Mouse (Mus musculus) liver (tissue): ENCODE results near the gene Slc24a3.

Experiments
- DNase-seq: peaks from one replicate; pipeline ENCODE4 v3.0.0-alpha.2; 2020; ENCODE audit warnings: mixed read lengths

Slc24a3 gene

DNA sequence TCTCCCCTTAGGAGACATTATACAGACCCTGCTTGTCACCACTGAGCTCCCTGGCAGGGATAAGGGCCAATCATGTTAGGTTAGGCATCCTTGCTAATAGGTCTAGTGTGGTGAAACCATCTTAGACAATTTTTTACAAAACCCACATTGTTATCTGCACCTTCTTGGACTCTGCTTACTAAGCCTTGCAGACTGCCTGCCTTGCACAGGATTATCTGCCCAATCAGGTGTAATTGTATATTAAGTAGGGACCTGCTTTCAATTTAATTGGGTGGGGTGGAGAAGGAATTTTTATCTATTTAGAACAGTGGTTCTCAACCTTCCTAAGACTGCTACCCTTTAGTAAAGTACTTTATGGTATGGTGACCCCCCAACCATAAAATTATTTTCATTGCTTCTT, 394.9 kb downstream of the Slc24a3 start:
- no peak for DNase-seq

DNA sequence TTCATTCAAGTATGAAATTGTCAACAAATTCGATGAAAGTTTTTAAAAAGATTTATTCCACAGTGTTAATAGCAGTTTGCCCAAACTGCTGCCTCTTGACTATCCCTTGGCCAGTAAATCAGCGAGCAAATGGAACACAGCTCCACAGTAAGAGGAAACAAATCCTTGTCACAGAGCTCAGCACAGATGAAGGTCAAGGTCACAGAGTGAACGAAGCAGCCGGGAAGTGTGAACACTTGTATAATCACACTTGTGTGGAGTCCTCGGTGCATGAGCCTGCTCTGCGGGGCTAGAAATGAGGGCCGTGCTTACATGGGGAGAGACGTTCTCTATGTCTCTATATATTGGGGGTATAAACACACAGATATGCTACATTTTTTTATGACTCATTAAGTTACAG, 397.0 kb downstream of the Slc24a3 start:
- no peak for DNase-seq

- DNase-seq, result no peak
Measured at GRCm38 (mm10) chr2:145566904-145567303, 399.4 kb downstream of the Slc24a3 start.

- no peak for DNase-seq
Measured at GRCm38 (mm10) chr2:145571943-145572342, 404.4 kb downstream of the Slc24a3 start.

GRCm38 (mm10) chr2:145574148-145574547, 406.6 kb downstream of the Slc24a3 start:
- no peak for DNase-seq

DNA sequence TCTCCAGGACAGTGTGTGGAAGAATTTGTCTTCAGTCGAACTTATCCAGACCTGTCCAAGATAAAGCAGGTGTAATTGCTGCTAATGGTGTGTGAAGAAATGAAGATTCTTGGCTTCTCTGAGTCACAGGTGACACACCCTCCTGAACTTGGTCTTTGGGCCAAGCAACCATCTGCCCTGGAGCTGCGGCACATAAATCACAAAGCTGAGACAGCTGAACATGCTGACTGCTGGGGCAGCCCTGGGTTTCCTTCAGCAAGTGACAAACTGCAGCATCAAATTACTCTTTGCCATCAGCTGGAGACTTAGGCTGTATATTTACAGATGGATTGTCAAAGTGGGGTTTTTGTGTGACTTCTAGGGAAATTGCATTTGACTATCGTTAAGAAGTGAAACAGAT, 415.5 kb downstream of the Slc24a3 start:
- DNase-seq, result no peak

DNA sequence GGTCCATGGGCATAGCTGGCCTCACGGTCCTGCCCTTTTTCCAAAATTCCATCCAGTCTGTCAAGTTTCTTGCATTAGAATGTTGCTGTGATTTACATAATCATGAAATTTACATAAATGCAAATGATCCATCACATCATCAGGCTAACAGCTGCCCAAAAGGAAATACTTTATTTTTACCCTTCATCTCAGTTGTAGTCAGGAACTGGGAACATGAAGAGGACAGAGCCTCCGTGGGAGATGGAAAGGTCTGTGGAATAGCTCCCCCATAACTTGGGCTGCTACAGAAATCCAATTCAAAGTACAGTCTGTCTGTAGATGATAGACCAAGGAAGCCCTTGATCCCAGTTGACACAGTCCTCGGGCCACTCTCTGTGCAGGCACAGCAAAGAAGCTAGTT, 417.9 kb downstream of the Slc24a3 start:
- DNase-seq, result no peak

GRCm38 (mm10) chr2:145588009-145588737, 420.6 kb downstream of the Slc24a3 start:
- peak; percentile 17 for DNase-seq

DNA sequence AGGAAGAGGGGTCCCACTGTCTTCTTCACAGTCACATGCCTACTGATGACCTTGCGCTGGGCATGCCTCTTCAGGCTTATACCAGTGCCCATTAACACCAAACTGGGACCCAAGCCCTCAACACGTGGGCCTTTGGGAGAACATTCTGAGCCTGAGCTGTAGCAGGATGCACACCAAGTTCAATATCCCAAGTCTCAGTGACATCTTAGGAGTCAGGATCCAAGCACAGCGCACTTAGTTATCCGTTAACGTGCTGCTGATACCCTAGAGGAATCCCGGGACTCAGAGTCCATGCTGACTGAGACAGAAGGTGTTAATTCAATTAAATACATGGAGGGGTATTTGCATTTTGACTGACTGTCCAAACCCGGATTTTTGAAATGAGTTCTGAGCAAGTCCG, 424.3 kb downstream of the Slc24a3 start:
- no peak for DNase-seq

DNA sequence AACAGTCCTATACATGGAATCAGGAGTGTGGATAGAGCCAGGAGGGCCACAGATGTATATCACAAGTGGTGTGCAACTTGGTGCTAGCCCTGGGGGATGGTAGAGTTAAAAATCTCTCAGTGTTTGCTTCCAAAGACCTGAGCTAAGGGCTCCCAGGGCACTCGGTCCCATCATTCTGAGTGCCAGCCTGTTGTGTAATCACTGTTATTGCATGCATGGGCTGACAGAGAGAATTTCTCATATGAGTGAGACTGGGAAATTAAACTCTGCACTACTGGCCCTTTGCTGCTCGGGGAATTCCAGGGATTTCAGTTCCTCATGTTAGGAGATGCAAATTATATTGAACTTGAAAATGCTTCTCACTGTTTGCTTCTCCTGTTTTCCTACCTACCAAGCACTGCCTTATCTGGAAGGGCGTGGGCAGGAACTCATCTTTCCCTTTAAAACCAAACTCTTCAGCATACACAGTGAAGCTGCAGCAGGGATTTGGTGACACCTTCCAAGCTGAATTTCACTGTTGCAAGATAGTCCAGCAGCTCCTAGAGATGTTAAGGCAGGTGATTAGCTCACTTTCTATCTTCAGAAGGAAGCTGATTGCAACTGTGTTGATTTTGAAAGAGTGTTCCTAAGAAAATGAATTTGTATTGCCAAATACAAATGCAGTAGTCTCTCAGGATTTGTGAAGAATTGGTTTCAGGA, 426.2 kb downstream of the Slc24a3 start:
- DNase-seq, result no peak

GRCm38 (mm10) chr2:145597866-145598265, 430.3 kb downstream of the Slc24a3 start:
- no peak for DNase-seq

DNA sequence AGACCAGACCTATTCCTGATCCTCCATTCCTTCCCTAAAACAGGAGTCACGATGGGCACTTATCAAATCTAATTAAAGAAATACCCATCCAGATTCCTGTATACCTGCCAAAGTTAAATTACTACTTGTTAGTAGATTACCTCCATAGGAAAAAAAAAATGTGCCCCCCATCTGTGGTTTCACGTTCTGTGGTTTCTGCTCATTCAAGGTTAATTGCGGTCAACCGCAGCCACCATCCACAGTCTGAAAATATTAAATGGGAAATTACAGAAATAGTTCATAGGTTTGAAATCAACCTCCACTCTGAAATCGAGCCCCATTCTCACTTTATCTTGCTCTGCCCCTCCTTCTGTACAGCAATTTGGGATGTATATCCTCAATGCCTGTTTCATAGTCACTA, 440.3 kb downstream of the Slc24a3 start:
- no peak for DNase-seq

DNA sequence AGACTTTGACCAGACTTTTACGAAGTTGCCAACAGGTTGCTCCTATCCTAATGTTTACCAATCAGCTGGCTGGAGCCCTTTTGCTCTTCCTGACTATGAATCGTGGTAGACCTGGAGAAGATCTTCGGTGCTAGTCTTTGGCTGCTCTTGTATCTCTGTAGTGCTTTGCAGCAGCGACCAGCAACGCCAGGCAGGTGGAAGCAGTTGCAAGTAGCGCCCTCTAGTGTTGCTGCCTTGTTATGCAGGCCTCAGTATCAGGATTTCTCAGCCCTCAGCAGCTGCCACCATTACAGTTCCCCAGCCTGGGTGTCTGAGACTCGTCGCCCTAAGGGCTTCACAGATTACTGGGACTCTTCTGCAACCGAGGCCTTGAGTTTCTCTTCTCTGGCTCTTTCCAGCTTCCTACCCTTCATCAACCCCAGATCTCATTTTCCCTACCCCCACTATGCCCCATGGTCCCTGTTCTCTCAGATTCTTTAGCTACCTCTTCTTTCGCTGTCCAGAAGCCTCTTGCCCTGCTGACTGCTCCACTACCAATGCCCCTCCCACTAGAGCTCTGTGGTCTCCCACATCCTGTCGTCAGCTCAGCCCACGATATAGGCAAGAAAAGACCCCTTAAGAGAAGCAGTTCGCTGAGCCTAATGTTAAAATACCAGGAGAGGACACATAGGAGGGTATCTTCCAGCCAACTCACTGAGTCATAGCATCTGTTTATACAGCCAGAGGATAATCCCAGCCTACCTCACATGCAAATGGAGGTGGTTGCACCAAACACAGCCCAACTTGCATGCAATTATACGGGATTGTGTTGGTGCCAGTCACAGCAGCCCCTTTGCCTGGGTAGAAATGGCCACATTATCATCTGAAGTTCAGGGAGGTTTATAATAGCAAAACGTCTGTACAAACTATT, 443.5 kb downstream of the Slc24a3 start:
- peak; percentile 57 for DNase-seq

DNA sequence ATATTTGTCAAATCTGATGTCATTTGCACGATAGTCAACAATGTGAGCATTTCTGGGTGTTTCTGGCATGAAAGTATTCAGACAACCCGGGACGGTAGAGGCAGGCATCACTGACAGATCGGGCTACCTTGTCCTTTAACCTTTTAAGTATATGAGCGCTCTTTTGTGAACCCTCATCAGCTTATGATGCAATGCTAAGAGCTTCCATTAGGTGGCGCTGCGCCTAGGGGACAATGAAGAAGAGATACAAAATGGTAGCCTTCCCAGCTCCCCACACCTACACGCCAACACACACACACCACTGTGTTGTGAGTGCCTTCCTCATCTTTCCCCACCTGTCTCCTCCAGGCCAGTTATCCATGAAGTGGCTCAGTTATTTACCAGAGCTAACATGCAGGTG, 445.4 kb downstream of the Slc24a3 start:
- peak; percentile 12 for DNase-seq

DNA sequence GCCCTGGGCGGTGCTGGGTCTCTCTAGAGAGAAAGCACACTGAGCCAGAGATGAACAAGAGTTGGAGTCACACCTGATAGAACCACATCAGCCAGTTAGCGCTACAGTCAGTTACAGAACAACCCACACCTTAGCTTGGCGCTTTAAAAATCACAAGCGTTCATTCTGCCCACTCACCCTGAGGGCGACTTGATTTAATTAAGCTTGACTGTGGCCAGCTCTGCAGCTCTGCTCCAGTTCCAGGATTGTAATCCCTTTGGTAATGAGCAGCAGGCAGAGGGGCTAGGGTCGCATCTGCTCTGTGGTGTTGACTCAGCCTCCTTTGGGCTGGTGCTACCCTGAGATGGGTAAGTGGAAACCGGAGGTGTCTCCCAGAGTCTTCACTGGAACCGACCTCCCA, 446.2 kb downstream of the Slc24a3 start:
- DNase-seq, result no peak

DNA sequence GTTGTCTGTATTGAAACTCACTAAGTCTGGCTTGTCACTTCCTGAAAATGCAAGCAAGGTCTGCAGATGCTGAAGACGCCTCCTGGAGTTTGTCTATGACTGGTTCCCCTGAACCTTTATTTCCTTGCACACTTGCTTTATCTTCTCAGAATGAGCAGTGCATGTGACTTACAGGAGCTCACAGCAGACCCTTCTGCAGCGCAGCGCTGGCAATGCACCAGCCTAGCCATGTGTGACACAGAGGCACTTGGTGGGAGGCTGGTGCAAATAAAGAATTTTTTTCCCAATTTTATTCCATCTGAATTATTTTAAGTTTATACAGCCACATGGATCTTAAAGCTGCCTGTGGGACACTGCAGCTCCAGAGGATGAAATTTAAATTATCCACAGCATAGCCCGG, 452.1 kb downstream of the Slc24a3 start:
- no peak for DNase-seq

DNA sequence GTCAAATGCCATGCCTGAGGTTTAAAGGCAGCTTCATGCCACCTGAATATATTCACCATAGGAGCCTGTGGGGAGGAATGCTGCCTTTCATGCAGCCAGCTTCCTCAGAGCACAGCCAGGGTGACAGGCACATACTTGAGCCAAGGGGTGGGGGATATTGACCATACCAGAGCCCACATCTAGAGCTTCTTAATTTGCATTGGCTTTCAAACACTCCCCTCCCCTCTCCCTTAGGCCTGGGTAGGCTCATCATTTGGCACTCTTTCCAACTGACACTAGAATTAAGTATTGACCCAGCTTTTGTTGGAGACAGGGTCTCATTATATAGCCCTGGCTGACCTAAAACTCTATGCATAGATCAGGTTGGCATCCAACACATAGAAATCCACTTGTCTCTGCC, 453.2 kb downstream of the Slc24a3 start:
- no peak for DNase-seq

DNA sequence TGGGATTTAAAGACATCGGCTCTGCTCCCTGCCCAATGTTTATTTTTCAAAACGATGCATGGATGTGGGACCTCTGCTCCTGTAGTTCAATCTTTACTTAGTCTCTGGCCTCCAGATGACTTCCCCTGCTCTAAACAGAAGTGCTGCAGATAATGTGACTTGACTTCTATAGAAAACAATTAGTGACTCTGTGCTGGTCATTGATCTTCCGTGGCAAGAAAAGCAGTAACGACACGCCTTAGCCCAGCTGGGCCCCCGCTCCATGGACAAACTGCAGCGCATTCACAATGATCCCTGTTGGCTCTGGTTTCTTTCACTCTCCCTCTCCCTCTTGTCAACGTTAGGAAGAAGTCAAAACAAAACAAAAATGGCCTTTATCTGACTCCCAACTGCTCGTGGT, 453.6 kb downstream of the Slc24a3 start:
- no peak for DNase-seq

DNA sequence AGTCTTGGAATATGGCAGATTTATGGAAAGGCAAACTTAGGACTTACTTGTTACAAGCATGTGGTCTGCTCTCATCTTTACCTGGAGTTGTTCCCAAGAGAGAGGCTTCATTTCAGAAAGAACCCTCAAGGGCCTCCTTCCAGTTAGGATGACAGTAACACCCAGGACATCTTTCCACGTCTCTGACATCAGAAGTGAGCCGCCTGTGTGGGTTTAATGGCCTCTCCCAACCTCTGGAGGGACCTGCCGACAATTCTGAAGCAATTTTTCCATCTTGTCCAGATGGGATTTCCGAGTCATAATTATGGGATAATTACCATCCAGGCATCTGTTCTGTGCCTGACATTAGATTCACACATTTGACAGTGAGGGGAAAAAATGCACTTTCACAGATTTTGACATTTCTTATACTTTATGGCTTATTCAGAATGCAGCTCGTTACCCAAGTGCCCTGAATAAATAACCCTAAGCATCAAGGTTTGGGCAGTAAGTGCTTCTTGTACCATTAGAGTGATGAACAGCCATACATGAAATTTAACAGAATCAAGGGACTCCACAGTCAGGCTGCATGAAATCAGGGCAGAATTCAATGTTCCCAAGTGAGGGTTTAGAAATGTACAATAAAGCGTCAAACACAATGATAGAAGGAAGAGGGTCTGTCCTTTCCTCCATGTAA, 463.7 kb downstream of the Slc24a3 start:
- DNase-seq, result no peak

DNA sequence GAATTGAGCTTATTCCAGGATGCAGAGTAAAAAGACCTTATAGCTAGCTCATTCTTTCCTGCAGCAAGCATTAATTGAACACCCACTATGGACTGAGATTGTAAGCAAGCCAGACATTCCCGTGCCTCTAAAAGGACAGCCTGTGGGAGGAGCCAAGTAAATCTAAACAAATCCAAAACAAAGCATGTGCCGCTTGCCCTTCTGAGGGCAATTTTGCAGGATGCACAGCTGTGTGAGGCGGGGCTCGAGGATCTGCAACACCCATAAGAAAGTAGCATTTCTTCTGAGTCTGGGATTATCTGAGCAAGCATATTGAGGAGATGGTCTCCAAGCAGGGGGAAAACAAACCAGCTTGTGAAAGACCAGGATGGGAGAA, 464.2 kb downstream of the Slc24a3 start:
- DNase-seq, result no peak

DNA sequence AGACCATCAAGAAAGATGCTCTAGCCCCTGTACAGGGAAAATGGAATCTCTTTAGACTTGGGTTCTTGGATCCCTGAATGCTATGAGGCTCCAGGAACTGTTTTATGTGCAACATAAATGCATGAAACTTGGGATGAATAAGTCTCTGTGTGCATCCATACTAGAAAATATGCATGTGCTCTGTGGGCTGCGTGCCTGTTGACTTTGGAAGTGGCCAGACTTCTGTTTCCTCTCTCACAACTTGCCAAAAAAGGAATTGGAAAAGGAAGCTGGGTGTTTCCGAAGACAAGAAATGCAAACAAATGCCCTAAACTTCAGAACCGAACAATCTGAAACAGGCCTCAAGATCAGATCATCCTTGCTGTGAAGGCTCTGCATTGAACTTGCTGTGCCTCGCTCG, 466.3 kb downstream of the Slc24a3 start:
- no peak for DNase-seq

GRCm38 (mm10) chr2:145640255-145640984, 472.9 kb downstream of the Slc24a3 start:
- no peak for DNase-seq
